Mouse (Mus musculus) limb, embryonic 14.5 days (tissue): ENCODE measurements at regions not wholly inside any gene's neighbourhood (a gene's known extent, or its start where the extent isn't known, plus 50 kb on each side); places are given as distances from the start of the nearest gene placed in this dataset.

Source experiments
- ATAC-seq: fragments of 200-750 bp; cut with Nextera tagmentation; 2 replicates; pipeline ENCODE4 v1.8.0; 2017; ENCODE audit warnings: low read depth, moderate number of reproducible peaks, moderate TSS enrichment; ENCODE audit not compliant: low FRiP score
- DNase-seq: peaks from one replicate; pipeline ENCODE4 v3.0.0-alpha.2; 2015; ENCODE audit warnings: low spot score
- H3K27ac ChIP-seq: fragments of 300-500 bp; sonication (generic); replicated peaks from 2 replicates; pipeline ENCODE4 v1.5.1; 2014; ENCODE audit warnings: low read depth, mild to moderate bottlenecking, low read length, moderate library complexity, mixed read lengths
- H3K27me3 ChIP-seq: fragments of 300-500 bp; sonication (generic); 2 replicates; pipeline ENCODE4 v1.6.1; 2014; ENCODE audit warnings: low read length, mixed read lengths; ENCODE audit not compliant: control insufficient read depth, insufficient read depth
- H3K36me3 ChIP-seq: fragments of 300-500 bp; sonication (generic); 2 replicates; pipeline ENCODE4 v1.6.1; 2014; ENCODE audit warnings: mild to moderate bottlenecking, low read length, moderate library complexity, mixed read lengths; ENCODE audit not compliant: control insufficient read depth, insufficient read depth
- H3K4me1 ChIP-seq: fragments of 300-500 bp; sonication (generic); 2 replicates; pipeline ENCODE4 v1.6.1; 2014; ENCODE audit warnings: antibody characterized with exemption, low read length, mixed read lengths; ENCODE audit not compliant: control insufficient read depth, insufficient read depth
- H3K4me2 ChIP-seq: fragments of 300-500 bp; sonication (generic); replicated peaks from 2 replicates; pipeline ENCODE4 v1.6.1; 2014; ENCODE audit warnings: low read depth, mild to moderate bottlenecking, low read length, moderate library complexity; ENCODE audit not compliant: severe bottlenecking
- H3K4me3 ChIP-seq: fragments of 300-500 bp; sonication (generic); replicated peaks from 2 replicates; pipeline ENCODE4 v1.5.1; 2014; ENCODE audit warnings: low read length
- H3K9ac ChIP-seq: fragments of 300-500 bp; sonication (generic); 2 replicates; pipeline ENCODE4 v1.6.1; 2014; ENCODE audit warnings: mild to moderate bottlenecking, low read depth, low read length, moderate library complexity; ENCODE audit not compliant: severe bottlenecking
- H3K9me3 ChIP-seq: fragments of 300-500 bp; sonication (generic); 2 replicates; pipeline ENCODE4 v1.6.1; 2016; ENCODE audit warnings: low read length; ENCODE audit not compliant: control insufficient read depth
- POLR2A ChIP-seq: fragments of 200-500 bp; IDR thresholded peaks from 2 replicates; pipeline ENCODE4 v1.8.0; 2012; ENCODE audit warnings: inconsistent platforms, mild to moderate bottlenecking, moderate library complexity, borderline replicate concordance; ENCODE audit not compliant: insufficient read depth, insufficient read length; ENCODE audit errors: extremely low read depth
- WGBS: fragments of 180-500 bp; shearing (Covaris S2); extraction: QIAGEN DNeasy Blood & Tissue Kit; methylation state at CpG from one replicate; pipeline ENCODE4 v1.1.7; 2014; 5-methylcytosine and 5-hydroxymethylcytosine counted together

DNA sequence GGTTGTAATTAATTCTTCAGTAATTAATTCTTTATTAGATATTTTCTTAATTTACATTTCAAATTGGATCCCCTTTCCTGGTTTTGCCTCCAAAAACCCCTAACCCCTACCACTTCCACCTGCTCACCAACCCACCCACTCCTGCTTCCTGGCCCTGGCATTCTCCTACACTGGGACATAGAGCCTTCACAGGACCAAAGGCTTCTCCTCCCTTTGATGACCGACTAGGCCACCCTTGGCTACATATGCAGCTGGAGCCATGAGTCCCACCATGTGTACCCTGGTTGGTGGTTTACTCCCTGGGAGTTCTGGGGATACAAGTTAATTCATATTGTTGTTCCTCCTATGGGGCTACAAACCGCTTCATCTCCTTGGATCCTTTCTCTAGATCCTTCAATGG is 1477.0 kb downstream of the Hace1 start:
- DNase-seq (no peak), ATAC-seq (no peak)
- H3K9me3 ChIP-seq: no peaks in the 10 kb centered on the region
- no peak overlapping the region for H3K9ac ChIP-seq
- no peak for TF ChIP-seq POLR2A
- H3K27ac ChIP-seq: no peak overlapping the region
- H3K27me3 ChIP-seq: no peaks in the 10 kb centered on the region
- H3K4me3 ChIP-seq: no peak overlapping the region
- 81% methylated on average over 2 of the region's 2 CpGs for WGBS
- no peaks in the 10 kb centered on the region for H3K4me1 ChIP-seq
- H3K36me3 ChIP-seq: no peaks in the 10 kb centered on the region
- no peak overlapping the region for H3K4me2 ChIP-seq

GRCm38 (mm10) chr10:47102551-47102950 is 1524.9 kb downstream of the Hace1 start:
- Histone ChIP-seq H3K4me1 (no peaks in the 10 kb centered on the region), H3K9ac (no peak overlapping the region), H3K27ac (no peak overlapping the region), H3K27me3 (no peaks in the 10 kb centered on the region), H3K9me3 (no peaks in the 10 kb centered on the region), H3K4me3 (no peak overlapping the region), H3K4me2 (no peak overlapping the region), H3K36me3 (no peaks in the 10 kb centered on the region)
- ATAC-seq: no peak
- no peak for TF ChIP-seq POLR2A
- peak; percentile 11 for DNase-seq
- 34% methylated on average over 1 of the region's 1 CpGs for WGBS
